Mouse (Mus musculus): Measurements from ENCODE around the gene Mia2. TPM values are rescaled to one million over a fixed set of nuclear protein-coding genes. Genes with fewer than 3 reads are reported as not detected.

Gene Mia2
- polyA plus RNA-seq, 1 experiment from 2014 or later = 68.1 TPM

DNA sequence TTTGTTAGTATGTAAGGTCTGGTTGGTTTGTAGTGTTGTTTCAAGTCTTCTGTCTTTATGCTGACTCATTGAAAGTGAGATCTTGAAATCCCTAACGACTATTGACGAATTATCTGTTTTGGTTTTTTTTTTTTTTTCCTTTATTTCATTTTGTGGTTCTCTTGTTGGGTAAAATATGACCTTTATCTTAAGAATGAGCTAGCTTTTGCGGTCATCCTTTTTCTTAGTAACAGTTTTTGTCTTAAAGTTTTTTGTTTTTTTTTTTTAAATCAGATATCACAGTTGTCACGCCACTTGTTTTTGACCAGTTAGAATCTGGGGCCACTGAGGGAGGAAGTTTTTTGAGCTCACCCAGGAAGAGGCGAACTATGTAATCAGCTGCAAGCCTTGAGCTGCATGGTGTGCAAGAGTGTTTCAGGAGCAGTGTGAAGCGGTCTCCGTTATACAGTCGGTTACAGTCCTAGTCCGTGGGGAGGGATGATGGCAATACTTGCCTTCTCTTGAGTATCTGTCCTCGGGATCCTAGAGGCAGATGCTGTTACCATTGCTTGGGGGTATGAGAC lies 37.9 kb downstream of the Mia2 start:
- no peak overlapping the region for H3K27ac ChIP-seq
- no peak overlapping the region for H3K4me2 ChIP-seq
- H3K4me1 ChIP-seq = peaks cover 15% of the 10 kb centered on the region
- H3K9ac ChIP-seq = no peak overlapping the region
- no peak overlapping the region for H3K4me3 ChIP-seq
- peaks cover 14% of the 10 kb centered on the region for H3K36me3 ChIP-seq
- ATAC-seq (ENCODE audit: insufficient number of reproducible peaks, low FRiP score, low TSS enrichment, low read depth) = no peak
- no peaks in the 10 kb centered on the region for H3K27me3 ChIP-seq
- 87% methylated on average over 10 of the region's 10 CpGs for whole genome bisulfite sequencing
- H3K9me3 ChIP-seq = no peaks in the 10 kb centered on the region

DNA sequence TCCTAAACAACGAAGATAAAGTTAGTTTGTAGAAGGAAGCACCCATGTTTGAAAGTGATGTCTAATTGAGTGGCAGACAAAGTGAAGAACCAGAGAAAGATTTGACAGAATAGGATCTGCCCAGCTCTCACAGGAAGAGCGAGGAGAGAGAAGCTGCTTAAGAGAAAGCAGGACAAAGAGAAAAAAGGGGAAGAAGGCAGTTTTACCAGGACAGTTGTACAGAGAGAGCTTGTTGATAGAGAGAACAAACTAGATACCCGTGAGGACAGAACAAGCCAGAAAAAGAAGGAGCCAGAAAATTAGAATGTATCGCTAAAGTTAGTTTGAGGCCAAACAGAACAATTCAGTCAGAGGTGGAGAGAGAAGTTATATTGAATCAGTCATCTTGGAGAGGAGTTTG lies 39.5 kb downstream of the Mia2 start:
- Histone ChIP-seq H3K4me2 (no peak overlapping the region), H3K9me3 (no peaks in the 10 kb centered on the region), H3K4me1 (peaks cover 11% of the 10 kb centered on the region), H3K27ac (no peak overlapping the region), H3K9ac (no peak overlapping the region), H3K36me3 (peaks cover 29% of the 10 kb centered on the region), H3K27me3 (no peaks in the 10 kb centered on the region), H3K4me3 (no peak overlapping the region)
- ATAC-seq (ENCODE audit: insufficient number of reproducible peaks, low FRiP score, low TSS enrichment, low read depth) = no peak
- WGBS = 91% methylated on average over 4 of the region's 4 CpGs

DNA sequence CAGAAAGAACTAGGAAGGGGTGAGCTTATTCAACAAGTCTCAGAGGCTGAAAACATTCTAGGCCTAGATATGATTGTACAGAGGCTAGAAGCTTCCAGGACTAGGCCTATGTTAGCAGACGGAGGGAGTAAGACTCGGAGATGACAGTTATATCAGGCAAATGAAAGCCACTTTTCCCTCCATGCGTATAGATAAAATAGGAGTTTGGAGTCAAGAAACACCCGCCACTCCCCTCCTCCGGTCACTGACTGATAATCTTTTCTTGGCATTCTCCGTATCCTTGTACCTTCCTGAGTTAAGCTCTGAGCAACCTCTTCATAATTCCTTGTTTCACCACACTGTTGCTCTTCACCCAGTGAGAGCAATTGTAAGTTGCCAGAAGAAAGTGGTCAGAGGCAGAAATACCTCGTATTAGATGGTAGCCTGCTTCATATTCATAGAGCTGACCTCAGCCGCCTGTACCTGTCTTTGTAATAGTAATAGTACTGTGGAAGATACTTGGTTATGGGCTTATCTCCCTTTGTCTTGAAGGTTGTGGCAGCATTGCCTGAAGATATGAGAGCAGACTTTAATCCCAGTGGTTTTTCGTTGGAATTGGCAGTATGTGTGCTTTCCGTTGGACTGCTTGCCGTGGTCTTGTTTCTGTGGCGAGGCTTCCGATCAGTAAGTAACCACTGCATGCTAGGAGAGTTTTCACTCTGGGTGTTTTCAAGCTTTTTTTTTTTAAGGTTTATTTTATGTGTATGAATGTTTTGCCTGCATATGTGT lies 40.1 kb downstream of the Mia2 start:
- Histone ChIP-seq H3K4me3 (no peak overlapping the region), H3K27ac (no peak overlapping the region), H3K36me3 (peaks cover 32% of the 10 kb centered on the region), H3K9me3 (no peaks in the 10 kb centered on the region), H3K9ac (no peak overlapping the region), H3K27me3 (no peaks in the 10 kb centered on the region), H3K4me1 (peaks cover 11% of the 10 kb centered on the region), H3K4me2 (no peak overlapping the region)
- 90% methylated on average over 13 of the region's 13 CpGs for WGBS
- ATAC-seq (ENCODE audit: insufficient number of reproducible peaks, low FRiP score, low TSS enrichment, low read depth) = no peak

DNA sequence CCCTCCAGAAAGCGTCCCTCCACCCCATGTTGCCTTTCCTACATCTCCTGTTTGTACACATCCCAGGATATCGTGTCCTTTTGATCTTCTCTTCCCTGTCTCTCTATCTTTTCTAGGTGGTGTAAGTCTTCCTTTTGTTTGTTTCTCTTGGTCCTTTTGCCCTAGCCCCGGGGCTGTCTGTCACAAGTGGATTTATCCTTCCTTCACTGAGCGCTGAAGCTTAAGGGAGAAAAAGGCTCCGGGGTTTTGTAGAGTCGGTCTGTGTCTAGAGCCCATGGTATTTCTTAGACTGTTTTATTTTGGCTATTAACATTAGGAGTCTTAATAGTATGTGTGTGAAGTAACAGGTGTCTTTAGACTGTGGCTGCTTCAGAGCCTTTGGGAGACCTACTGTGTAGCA lies 41.4 kb downstream of the Mia2 start:
- H3K4me1 ChIP-seq = peaks cover 11% of the 10 kb centered on the region
- no peak overlapping the region for H3K9ac ChIP-seq
- H3K27me3 ChIP-seq = no peaks in the 10 kb centered on the region
- 84% methylated on average over 6 of the region's 6 CpGs for WGBS
- ATAC-seq (ENCODE audit: insufficient number of reproducible peaks, low FRiP score, low TSS enrichment, low read depth) = no peak
- peaks cover 43% of the 10 kb centered on the region for H3K36me3 ChIP-seq
- no peaks in the 10 kb centered on the region for H3K9me3 ChIP-seq
- no peak overlapping the region for H3K4me2 ChIP-seq
- no peak overlapping the region for H3K4me3 ChIP-seq
- no peak overlapping the region for H3K27ac ChIP-seq

DNA sequence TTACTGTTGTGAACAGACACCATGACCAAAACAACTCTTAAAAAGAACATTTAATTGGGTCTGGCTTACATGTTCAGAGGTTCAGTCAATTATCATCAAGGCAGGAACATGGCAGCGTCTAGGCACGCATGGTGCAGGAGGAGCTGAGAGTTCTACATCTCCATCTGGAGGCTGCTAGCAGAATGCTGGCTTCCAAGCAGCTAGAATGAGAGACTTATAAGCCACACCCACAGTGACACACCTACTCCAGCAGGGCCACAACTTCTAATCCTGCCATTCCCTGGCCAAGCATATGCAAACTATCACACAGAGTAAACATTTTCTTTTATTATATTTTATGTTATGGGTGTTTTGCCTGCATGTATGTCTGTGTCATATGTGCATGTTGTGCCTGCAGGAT lies 43.8 kb downstream of the Mia2 start:
- no peaks in the 10 kb centered on the region for H3K9me3 ChIP-seq

DNA sequence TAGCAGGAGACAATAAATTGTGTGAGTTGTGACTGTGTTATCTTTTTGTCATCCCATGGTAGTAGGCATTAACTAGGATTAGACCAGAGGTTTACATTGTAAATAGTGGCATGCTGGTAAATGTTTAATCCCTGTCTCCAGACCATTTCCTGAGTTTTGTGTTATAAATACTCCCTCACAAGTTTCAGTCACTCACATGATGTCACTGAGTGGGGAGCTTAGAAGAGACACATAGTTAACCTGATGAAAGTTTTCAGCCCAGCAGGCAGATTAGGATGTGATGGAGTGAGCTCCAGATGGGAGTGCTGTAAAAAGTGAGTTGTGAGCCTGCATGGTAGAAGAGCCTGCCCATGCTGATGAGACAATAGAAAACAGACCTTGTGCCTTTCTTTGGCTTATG lies 49.5 kb downstream of the Mia2 start:
- Histone ChIP-seq H3K4me2 (no peak overlapping the region), H3K27me3 (no peaks in the 10 kb centered on the region), H3K4me1 (no peaks in the 10 kb centered on the region), H3K9ac (no peak overlapping the region), H3K4me3 (no peak overlapping the region), H3K9me3 (no peaks in the 10 kb centered on the region), H3K36me3 (peaks cover 67% of the 10 kb centered on the region), H3K27ac (no peak overlapping the region)
- no peak for ATAC-seq (ENCODE audit: insufficient number of reproducible peaks, low FRiP score, low TSS enrichment, low read depth)

More for the DNA sequence above, 43.8 kb downstream of the Mia2 start:
- no peak for ATAC-seq (ENCODE audit: insufficient number of reproducible peaks, low FRiP score, low TSS enrichment, low read depth)
- H3K9ac ChIP-seq = no peak overlapping the region
- no peaks in the 10 kb centered on the region for H3K4me1 ChIP-seq
- no peak overlapping the region for H3K4me2 ChIP-seq
- H3K36me3 ChIP-seq = peaks cover 58% of the 10 kb centered on the region
- H3K27me3 ChIP-seq = no peaks in the 10 kb centered on the region
- H3K4me3 ChIP-seq = no peak overlapping the region
- 88% methylated on average over 2 of the region's 2 CpGs for WGBS
- no peak overlapping the region for H3K27ac ChIP-seq

DNA sequence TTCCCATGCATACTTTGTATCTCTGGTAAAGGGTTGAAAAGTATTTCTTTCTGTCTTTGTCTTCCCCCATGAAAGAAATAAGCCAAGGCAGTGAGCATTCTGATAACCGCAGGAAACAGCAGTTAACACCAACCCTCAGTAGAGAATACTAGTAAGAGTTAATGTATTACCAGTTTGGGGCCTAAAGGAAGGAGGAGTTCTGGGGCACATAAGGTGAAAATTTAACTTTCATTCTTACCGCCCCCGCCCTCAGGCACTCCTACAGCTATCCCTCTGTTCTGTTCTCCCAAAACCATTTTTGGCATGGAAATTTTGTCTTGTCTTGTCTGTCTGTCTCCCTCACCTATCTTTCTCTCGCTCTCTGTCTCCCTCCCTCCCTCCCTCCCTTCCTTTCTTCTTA lies 54.1 kb downstream of the Mia2 start:
- ATAC-seq (ENCODE audit: insufficient number of reproducible peaks, low FRiP score, low TSS enrichment, low read depth) = no peak
- Histone ChIP-seq H3K4me3 (no peak overlapping the region), H3K4me2 (no peak overlapping the region), H3K4me1 (no peaks in the 10 kb centered on the region), H3K27ac (no peak overlapping the region), H3K36me3 (peaks cover 72% of the 10 kb centered on the region), H3K9ac (no peak overlapping the region), H3K9me3 (no peaks in the 10 kb centered on the region), H3K27me3 (no peaks in the 10 kb centered on the region)
- WGBS = 90% methylated on average over 4 of the region's 4 CpGs

DNA sequence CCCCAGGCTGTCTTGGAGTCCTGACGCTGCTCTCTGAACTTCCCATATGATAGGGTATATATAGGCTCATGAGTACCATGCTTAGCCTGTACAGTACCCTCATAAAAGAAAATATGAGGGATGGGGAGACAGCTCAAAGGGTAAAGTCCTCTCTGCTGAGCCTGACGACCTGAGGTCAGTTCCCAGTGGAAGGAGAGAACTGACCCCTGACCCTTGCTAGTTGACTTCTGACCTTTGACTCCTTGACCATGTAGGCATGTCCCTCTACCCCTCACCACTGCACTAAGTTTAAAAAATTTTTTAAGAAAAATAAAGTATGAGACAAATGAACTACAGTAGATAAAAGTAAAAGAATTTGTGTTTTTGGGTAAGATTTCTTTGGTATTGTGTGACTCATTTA lies 65.5 kb downstream of the Mia2 start:
- ATAC-seq (ENCODE audit: insufficient number of reproducible peaks, low FRiP score, low TSS enrichment, low read depth) = no peak
- peaks cover 75% of the 10 kb centered on the region for H3K36me3 ChIP-seq
- WGBS = 50% methylated on average over 2 of the region's 2 CpGs

DNA sequence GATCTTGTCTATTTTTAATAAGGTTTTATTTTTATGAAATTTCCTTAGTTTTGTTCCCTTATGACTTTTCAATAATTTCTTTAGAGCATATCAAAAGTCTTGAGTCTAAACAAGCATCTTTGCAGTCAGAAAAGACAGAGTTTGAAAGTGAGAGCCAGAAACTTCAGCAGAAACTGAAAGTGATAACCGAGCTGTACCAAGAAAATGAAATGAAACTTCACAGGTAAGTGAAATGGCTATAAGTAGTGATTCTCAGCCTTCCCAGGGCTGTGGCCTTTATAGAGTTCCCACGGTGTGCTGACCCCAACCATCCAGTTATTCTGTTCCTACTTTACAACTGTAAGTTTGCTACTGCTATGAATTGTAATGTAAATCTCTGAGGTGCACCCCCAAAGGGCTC lies 67.2 kb downstream of the Mia2 start:
- no peak overlapping the region for H3K4me3 ChIP-seq
- H3K9ac ChIP-seq = no peak overlapping the region
- H3K9me3 ChIP-seq = no peaks in the 10 kb centered on the region
- no peak for ATAC-seq (ENCODE audit: insufficient number of reproducible peaks, low FRiP score, low TSS enrichment, low read depth)
- WGBS = 86% methylated on average over 2 of the region's 2 CpGs
- H3K4me1 ChIP-seq = no peaks in the 10 kb centered on the region
- peaks cover 69% of the 10 kb centered on the region for H3K36me3 ChIP-seq
- no peak overlapping the region for H3K27ac ChIP-seq
- no peaks in the 10 kb centered on the region for H3K27me3 ChIP-seq
- no peak overlapping the region for H3K4me2 ChIP-seq

More for the DNA sequence above, 65.5 kb downstream of the Mia2 start:
- Histone ChIP-seq H3K4me1 (no peaks in the 10 kb centered on the region), H3K4me3 (no peak overlapping the region), H3K27me3 (no peaks in the 10 kb centered on the region), H3K9ac (no peak overlapping the region), H3K4me2 (no peak overlapping the region), H3K27ac (no peak overlapping the region), H3K9me3 (no peaks in the 10 kb centered on the region)

DNA sequence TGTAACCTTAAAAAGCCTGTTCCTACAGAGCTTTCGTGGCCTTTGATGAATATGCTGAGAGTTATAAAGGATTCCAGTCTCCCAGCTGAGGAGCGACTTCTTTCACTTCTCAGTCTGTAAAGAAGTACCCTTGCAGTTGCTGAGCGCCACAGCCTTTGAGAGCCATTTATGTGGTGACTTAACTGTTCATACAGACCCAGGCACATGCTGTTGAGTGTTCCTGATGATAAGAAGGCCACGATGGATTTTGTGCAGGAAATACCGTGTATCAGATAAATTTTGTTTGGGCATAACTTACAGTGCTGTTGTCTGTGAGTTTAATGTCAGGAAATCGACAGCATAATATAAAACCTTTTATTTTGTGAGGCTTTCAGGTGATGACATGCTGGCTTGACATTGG lies 68.9 kb downstream of the Mia2 start:
- no peak for ATAC-seq (ENCODE audit: insufficient number of reproducible peaks, low FRiP score, low TSS enrichment, low read depth)
- no peak overlapping the region for H3K9ac ChIP-seq
- 91% methylated on average over 6 of the region's 6 CpGs for WGBS
- H3K27me3 ChIP-seq = no peaks in the 10 kb centered on the region
- H3K4me2 ChIP-seq = no peak overlapping the region
- H3K27ac ChIP-seq = no peak overlapping the region
- no peaks in the 10 kb centered on the region for H3K4me1 ChIP-seq
- peaks cover 70% of the 10 kb centered on the region for H3K36me3 ChIP-seq
- H3K4me3 ChIP-seq = no peak overlapping the region
- H3K9me3 ChIP-seq = no peaks in the 10 kb centered on the region

DNA sequence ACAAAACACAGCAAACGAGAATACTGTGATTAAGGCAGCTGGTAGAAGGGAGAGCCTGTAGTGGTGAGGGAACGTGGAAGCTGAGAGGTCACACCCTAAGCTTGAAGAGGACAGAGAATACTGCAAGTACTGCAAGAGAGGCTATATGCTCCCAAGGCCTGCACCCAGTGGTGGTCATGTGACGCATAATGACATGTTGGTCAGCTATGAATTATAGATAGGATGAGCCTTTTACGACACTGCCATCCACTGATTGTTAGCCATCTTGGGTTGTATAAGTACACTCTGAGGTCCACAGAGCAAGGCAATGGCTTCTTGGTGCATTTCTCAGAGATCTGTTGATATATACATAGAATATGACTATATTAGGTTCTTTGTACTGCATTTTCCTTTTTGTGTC lies 71.0 kb downstream of the Mia2 start:
- Histone ChIP-seq H3K36me3 (peaks cover 67% of the 10 kb centered on the region), H3K9me3 (no peaks in the 10 kb centered on the region), H3K4me3 (no peak overlapping the region), H3K4me1 (no peaks in the 10 kb centered on the region), H3K27ac (no peak overlapping the region), H3K9ac (no peak overlapping the region), H3K27me3 (no peaks in the 10 kb centered on the region), H3K4me2 (no peak overlapping the region)
- 87% methylated on average over 4 of the region's 4 CpGs for WGBS
- no peak for ATAC-seq (ENCODE audit: insufficient number of reproducible peaks, low FRiP score, low TSS enrichment, low read depth)

DNA sequence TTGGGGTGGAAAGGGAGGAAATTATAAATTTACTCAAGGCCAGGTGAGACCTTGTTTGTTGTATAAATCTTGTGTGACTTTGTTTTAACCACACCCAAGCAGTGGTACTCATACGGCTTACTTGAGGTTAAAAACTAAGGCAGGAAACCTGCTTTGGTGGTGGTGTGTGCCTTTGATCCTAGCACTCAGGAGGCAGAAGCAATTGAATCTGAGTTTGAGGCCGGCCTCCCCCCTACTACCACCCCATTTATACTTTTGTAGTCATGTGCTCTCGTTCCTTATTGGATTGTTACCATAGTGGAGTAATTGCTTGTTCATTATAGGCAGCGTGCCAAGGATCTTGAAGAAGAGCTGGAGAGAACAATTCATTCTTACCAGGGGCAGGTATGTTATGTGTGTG lies 74.3 kb downstream of the Mia2 start:
- no peaks in the 10 kb centered on the region for H3K4me1 ChIP-seq
- H3K9ac ChIP-seq = no peak overlapping the region
- H3K9me3 ChIP-seq = no peaks in the 10 kb centered on the region
- no peak overlapping the region for H3K4me3 ChIP-seq
- WGBS = 84% methylated on average over 4 of the region's 4 CpGs
- H3K27ac ChIP-seq = no peak overlapping the region
- no peaks in the 10 kb centered on the region for H3K27me3 ChIP-seq
- ATAC-seq (ENCODE audit: insufficient number of reproducible peaks, low FRiP score, low TSS enrichment, low read depth) = no peak
- H3K36me3 ChIP-seq = peaks cover 57% of the 10 kb centered on the region
- H3K4me2 ChIP-seq = no peak overlapping the region

Data from limb, embryonic 15.5 days (tissue).